Mouse (Mus musculus): Measurements from ENCODE around the gene Atrip.

GRCm38 (mm10) chr9:109008081-109008480 is 65.8 kb downstream of the Atrip start:
- TF ChIP-seq CTCF (IDR thresholded peaks at IDR 0.05; ENCODE audit: borderline replicate concordance, insufficient read depth, low read depth, low read length), result no peak
- no peak for TF ChIP-seq POLR2A (IDR thresholded peaks at IDR 0.05; ENCODE audit: borderline replicate concordance, insufficient read depth, low read length)

Measured in cerebellum, adult 2 months (tissue).